Mouse (Mus musculus): ENCODE results near the gene Fktn. TPM values are rescaled to one million over a fixed set of nuclear protein-coding genes. Genes with fewer than 3 reads are reported as not detected.
"Not testable (repeated sequence)": the region's sequence is repeated elsewhere in the genome, so short reads cannot be mapped to it uniquely, and the experiment has no call there.

Gene Fktn
- polyA plus RNA-seq, 1 experiment from 2014 or later: 22.8 TPM

DNA sequence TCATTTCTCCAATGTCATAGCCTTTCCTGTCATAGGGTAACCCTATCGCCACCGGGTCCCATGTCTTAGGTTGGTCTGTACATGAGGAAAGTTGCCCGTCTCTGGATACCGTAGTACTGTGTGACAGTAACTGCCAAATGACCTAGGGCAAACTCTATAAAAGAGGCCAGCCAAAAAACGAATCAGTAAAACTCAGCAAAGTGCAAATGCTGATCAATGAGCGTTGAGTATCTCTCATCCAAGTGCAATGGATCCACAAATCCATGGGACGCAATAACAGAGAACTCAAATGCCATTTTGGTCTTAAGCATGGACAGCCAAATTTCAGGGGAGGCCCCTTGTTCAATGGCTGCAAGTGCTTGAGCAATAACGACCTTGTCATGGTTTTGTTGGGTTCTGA is 89.9 kb downstream of the Fktn start:
- not testable (repeated sequence) for H3K27me3 ChIP-seq; H3K9ac ChIP-seq; H3K9me3 ChIP-seq; H3K27ac ChIP-seq (replicated peaks); ATAC-seq (ENCODE audit: low FRiP score, low read depth); H3K36me3 ChIP-seq; H3K4me1 ChIP-seq (replicated peaks); H3K4me3 ChIP-seq; H3K4me2 ChIP-seq
- 90% methylated on average over 8 of the region's 8 CpGs for WGBS

DNA sequence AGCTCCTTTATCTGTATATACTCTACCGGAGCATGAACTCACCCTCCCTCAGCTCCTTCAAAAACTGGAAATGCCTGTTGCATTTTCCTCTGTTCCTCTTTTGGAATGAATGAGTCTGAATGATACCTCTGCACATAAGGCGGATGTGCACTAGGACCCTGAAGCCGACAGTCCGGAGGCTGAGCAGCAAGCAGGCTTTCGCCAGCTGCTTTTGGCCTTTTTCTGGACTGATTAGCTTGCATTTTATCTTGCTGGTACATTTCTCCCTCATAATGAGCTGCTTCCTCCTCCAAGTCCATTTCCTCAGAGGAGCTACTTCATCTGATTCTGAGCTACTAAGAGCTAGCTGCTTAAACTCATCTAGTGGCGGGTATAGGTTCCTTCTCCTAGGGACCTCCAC is 92.6 kb downstream of the Fktn start:
- not testable (repeated sequence) for H3K4me1 ChIP-seq (replicated peaks); H3K36me3 ChIP-seq; H3K27me3 ChIP-seq; H3K4me2 ChIP-seq; ATAC-seq (ENCODE audit: low FRiP score, low read depth); H3K27ac ChIP-seq (replicated peaks); H3K9me3 ChIP-seq; H3K4me3 ChIP-seq; H3K9ac ChIP-seq
- WGBS: 85% methylated on average over 6 of the region's 6 CpGs

DNA sequence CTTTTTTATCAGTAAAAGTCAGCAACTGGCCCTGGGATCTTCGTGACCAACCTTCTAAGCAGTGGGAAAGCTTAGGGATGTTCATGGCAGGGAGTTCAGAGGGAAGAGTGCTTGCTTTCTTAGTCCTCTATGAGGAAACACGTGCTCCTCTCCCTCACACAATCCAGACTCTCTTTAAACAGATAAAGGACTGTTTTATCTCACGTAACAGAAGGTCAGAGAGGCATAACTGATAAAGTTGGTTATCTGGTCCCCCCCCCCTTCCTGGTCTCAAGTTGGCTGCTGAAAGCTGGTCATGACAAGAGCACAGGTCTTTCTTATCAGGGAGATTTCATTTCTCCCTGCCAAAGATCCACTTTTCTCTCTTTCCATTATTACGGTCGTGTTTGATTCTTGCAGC is 104.5 kb downstream of the Fktn start:
- WGBS: 78% methylated on average over 5 of the region's 5 CpGs
- ATAC-seq (ENCODE audit: low FRiP score, low read depth): no peak

DNA sequence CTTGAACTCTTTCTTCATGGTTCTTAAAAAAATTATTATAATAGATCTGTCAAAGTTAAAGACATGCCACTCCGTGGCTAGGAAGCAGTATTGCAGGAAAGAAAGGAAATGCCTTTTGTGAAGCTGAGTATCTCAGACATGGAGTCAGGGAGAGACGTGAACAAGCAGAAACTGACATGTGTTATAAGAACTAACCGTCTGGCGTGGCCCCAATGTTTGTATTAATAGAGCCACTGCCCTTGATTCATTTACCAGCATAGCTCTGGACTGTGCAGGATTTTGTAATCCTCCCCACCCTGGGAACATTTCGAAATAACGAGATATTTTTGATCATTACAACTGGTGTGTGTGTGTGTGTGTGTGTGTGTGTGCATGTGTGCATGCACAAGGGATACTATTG is 109.9 kb downstream of the Fktn start:
- no peaks in the 10 kb centered on the region for H3K27me3 ChIP-seq
- H3K27ac ChIP-seq (replicated peaks): no peak overlapping the region
- 72% methylated on average over 6 of the region's 6 CpGs for WGBS
- no peak overlapping the region for H3K9ac ChIP-seq
- H3K4me3 ChIP-seq: no peak overlapping the region
- ATAC-seq (ENCODE audit: low FRiP score, low read depth): no peak
- peaks cover 9% of the 10 kb centered on the region for H3K4me1 ChIP-seq (replicated peaks)
- H3K4me2 ChIP-seq: no peak overlapping the region
- no peaks in the 10 kb centered on the region for H3K9me3 ChIP-seq
- no peaks in the 10 kb centered on the region for H3K36me3 ChIP-seq

More for the DNA sequence above, 104.5 kb downstream of the Fktn start:
- Histone ChIP-seq H3K36me3 (no peaks in the 10 kb centered on the region), H3K27me3 (no peaks in the 10 kb centered on the region), H3K4me2 (no peak overlapping the region), H3K4me1 (replicated peaks) (no peaks in the 10 kb centered on the region), H3K9ac (no peak overlapping the region), H3K9me3 (no peaks in the 10 kb centered on the region), H3K4me3 (no peak overlapping the region), H3K27ac (replicated peaks) (no peak overlapping the region)

DNA sequence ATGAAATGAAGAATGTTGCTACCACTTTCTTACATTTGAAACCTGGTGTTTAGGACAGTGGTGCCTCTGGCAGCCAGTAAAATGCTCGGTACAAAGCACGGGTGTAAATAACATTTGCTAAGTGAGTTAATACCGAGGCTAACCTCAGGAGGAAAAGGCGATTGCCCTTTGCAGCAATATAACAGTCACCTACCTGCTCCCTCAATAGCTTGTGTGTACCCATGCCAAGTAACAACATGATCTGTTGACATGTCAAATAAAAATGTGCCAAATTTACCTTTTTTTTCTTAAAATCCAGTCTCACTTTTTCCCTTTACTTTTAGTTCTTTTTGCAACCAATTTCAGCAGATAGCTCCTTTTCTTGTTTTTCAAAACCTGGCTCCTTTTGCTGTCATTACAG is 111.0 kb downstream of the Fktn start:
- Histone ChIP-seq H3K4me1 (replicated peaks) (peaks cover 9% of the 10 kb centered on the region), H3K27ac (replicated peaks) (no peak overlapping the region), H3K4me2 (no peak overlapping the region), H3K27me3 (no peaks in the 10 kb centered on the region), H3K36me3 (no peaks in the 10 kb centered on the region), H3K9ac (no peak overlapping the region), H3K9me3 (no peaks in the 10 kb centered on the region), H3K4me3 (no peak overlapping the region)
- no peak for ATAC-seq (ENCODE audit: low FRiP score, low read depth)
- WGBS: 71% methylated on average over 4 of the region's 4 CpGs

DNA sequence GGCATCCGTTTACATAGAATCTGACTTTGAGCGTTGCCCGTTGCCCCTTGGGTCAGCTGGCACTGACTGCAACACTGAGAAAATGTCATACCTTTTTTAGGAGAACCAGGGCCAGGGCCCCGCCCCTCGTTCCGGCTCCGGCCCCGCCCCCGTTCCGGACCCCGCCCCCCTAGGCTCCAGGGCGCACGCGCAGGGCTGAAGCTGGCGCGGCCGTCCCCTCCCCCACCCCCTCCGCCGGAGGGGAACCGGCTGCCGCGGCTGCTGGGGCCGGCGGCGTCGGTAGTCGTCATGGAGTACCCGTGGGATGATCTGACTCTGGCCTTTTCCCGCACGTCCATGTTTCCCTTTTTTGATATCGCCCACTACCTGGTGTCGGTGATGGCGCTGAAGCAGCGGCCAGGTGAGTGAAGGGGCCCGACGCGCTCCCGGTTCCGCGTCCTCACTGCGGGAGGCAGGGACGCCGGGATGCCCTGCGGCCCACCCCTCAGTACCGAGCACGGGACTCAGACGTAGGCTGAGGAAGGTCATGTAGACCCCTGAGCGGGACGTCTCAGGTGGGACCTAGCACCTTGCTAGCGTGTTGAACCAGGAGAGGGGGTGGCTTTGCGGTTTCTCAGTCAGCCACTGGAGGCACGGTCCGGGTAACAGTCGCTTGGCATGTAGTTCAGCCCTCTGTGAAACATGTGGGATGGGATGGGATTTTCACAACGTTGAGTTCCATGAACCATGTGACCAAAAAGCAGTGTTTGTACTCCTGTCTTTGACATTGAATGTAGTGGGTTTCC is 112.2 kb downstream of the Fktn start, which contains the start of gene Tmem38b:
Gene Tmem38b, plus strand, starts transcription at position 225 of the 785 bp plus-strand sequence.
- H3K36me3 ChIP-seq: no peaks in the 10 kb centered on the region
- H3K27ac ChIP-seq (replicated peaks): peak within 1 kb of the TSS; percentile 79
- H3K27me3 ChIP-seq: no peaks in the 10 kb centered on the region
- under 1% methylated on average over 55 of the region's 55 CpGs for WGBS
- H3K9ac ChIP-seq: peak within 1 kb of the TSS; percentile 86
- peak; percentile 91 for ATAC-seq (ENCODE audit: low FRiP score, low read depth)
- peaks cover 9% of the 10 kb centered on the region for H3K4me1 ChIP-seq (replicated peaks)
- H3K9me3 ChIP-seq: no peaks in the 10 kb centered on the region
- H3K4me3 ChIP-seq: peak within 1 kb of the TSS; percentile 88
- H3K4me2 ChIP-seq: peak within 1 kb of the TSS; percentile 63

DNA sequence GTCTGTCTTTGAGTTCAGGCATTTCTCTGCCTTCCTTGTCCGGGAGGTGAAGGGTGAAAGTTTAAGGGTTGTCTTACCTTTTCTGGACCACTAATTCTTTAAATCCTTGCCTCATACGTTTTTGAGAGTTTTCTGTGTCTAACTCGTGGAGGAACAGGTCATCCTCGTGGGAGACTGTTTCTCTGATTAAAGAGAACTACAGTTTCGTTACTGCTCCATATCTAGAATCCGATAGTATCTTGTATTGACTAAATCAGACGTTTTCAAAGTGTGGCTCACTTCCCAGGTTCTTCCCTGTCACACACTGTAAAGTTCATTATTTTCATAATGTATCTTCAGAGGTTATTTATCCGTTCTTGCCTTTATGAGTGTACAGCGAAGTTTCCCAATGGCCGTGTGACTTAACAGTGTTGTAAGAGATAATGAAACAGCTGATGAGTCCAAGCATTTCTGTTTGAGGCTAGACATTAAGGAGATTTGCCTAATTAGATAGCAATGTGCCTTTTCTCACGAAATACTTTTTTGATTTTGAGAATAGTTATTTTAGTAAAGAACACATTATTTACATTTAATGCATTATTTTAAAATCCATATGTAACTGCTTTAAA is 112.9 kb downstream of the Fktn start:
- H3K27ac ChIP-seq (replicated peaks): no peak overlapping the region
- H3K4me2 ChIP-seq: peak overlapping the region; percentile 63
- H3K27me3 ChIP-seq: no peaks in the 10 kb centered on the region
- no peaks in the 10 kb centered on the region for H3K36me3 ChIP-seq
- 15% methylated on average over 11 of the region's 11 CpGs for WGBS
- peak overlapping the region; percentile 86 for H3K9ac ChIP-seq
- H3K4me3 ChIP-seq: peak overlapping the region; percentile 88
- peaks cover 9% of the 10 kb centered on the region for H3K4me1 ChIP-seq (replicated peaks)
- H3K9me3 ChIP-seq: no peaks in the 10 kb centered on the region
- ATAC-seq (ENCODE audit: low FRiP score, low read depth): no peak

Other genes starting within 250 kb of the Fktn start
- 30.6 and 35.5 TPM in 2 replicates for gene Fsd1l, start 82.5 kb upstream of the Fktn start, polyA plus RNA-seq (2015; fragmentation: Nextera tagmentation; extraction: Ambion mirVana)
- 0.80 and 5.5 TPM in 2 replicates for gene Tal2, start 65.7 kb downstream of the Fktn start, polyA plus RNA-seq (2015; fragmentation: Nextera tagmentation; extraction: Ambion mirVana)
- gene Tmem38b, start 112.0 kb downstream of the Fktn start, polyA plus RNA-seq (2015; fragmentation: Nextera tagmentation; extraction: Ambion mirVana): 5.9 and 6.7 TPM in 2 replicates